8 mouse cellular contexts compared by ENCODE assay signal in genomic region chr8:10924526-10925199, GRCm38 (mm10).
DNase-seq lines count a peak whose midpoint lies in the region; ATAC-seq and TF ChIP-seq lines count a peak whose summit lies in the region.

No protein-coding gene starts in this region.

- no peaks in the 10 kb centered on the region for H3K36me3 ChIP-seq in heart, adult 2 months (ENCODE audit: control insufficient read depth, insufficient read depth, low read length)
- no peaks in the 10 kb centered on the region for H3K36me3 ChIP-seq in intestine, postnatal 0 days (ENCODE audit: control insufficient read depth, insufficient read depth)
- H3K36me3 ChIP-seq in neural tube, embryonic 11.5 days (ENCODE audit: control insufficient read depth, insufficient read depth, low read length), result no peaks in the 10 kb centered on the region

- TF ChIP-seq POLR2A in heart, adult 2 months (IDR thresholded peaks at IDR 0.05; ENCODE audit: insufficient read depth, low read depth, low read length), result peak; percentile 32; the same call in 1 of the 2 replicates

- intact Hi-C loops in heart, adult 2 months (cut with DNase I), result no loop called here

- no peak for TF ChIP-seq EP300 in heart, adult 2 months (IDR thresholded peaks at IDR 0.05; ENCODE audit: insufficient read depth, low read depth, low read length)

- DNase-seq in testis, postnatal 10 days (ENCODE audit: low spot score), result peak; percentile 66
- DNase-seq in testis, postnatal 14 days (ENCODE audit: low spot score), result no peak
- DNase-seq in c-Kit-positive CD71-positive TER-119-negative erythroid progenitor cells, embryonic 14.5 days (ENCODE audit: low read depth), result peak; percentile 37
- peak; percentile 66 to 71 for DNase-seq in heart, adult 2 months
- DNase-seq in lung, adult 18-20 months, result peak; percentile 77 to 83
- DNase-seq in neural tube, embryonic 11.5 days (ENCODE audit: low spot score), result peak; percentile 67
- DNase-seq in cerebellum, adult 9-10 months, result no peak

- TF ChIP-seq CTCF in heart, adult 2 months (IDR thresholded peaks at IDR 0.05), result no peak
- no peak for TF ChIP-seq CTCF in intestine, postnatal 0 days (IDR thresholded peaks at IDR 0.05; ENCODE audit: low read depth)

- 5% methylated on average over 20 of the region's 20 CpGs for WGBS in heart, adult 2 months
- WGBS in intestine, postnatal 0 days, result 15% methylated on average over 20 of the region's 20 CpGs
- under 1% methylated on average over 20 of the region's 20 CpGs for WGBS in neural tube, embryonic 11.5 days

- peak; percentile 16; the same call in 1 of the 2 replicates for ATAC-seq in intestine, postnatal 0 days
- peak; percentile 26; the same call in 1 of the 2 replicates for ATAC-seq in neural tube, embryonic 11.5 days (ENCODE audit: insufficient read depth, low FRiP score, low TSS enrichment)

- peak overlapping the region; percentile 40 for H3K4me2 ChIP-seq in intestine, postnatal 0 days (replicated peaks; ENCODE audit: low read depth)
- H3K4me2 ChIP-seq in neural tube, embryonic 11.5 days (ENCODE audit: low read depth), result peak overlapping the region; percentile 21; the same call in 1 of the 2 replicates

- no peaks in the 10 kb centered on the region for H3K79me2 ChIP-seq in heart, adult 2 months (replicated peaks; ENCODE audit: control insufficient read depth, insufficient read depth, low read length)

- H3K9ac ChIP-seq in heart, adult 2 months (ENCODE audit: low read depth, low read length), result no peak overlapping the region
- no peak overlapping the region for H3K9ac ChIP-seq in intestine, postnatal 0 days (ENCODE audit: low read depth, low read length)
- peak overlapping the region; percentile 41 for H3K9ac ChIP-seq in neural tube, embryonic 11.5 days (ENCODE audit: low read length)

- peaks cover 11% of the 10 kb centered on the region for H3K4me1 ChIP-seq in heart, adult 2 months (ENCODE audit: control insufficient read depth, insufficient read depth, low read length)
- H3K4me1 ChIP-seq in intestine, postnatal 0 days (replicated peaks; ENCODE audit: control insufficient read depth, insufficient read depth, low read length), result peaks cover 3% of the 10 kb centered on the region
- H3K4me1 ChIP-seq in neural tube, embryonic 11.5 days (ENCODE audit: control insufficient read depth, insufficient read depth, low read length), result peaks cover 43% of the 10 kb centered on the region

- H3K27ac ChIP-seq in heart, adult 2 months, result peak overlapping the region; percentile 47
- peak overlapping the region; percentile 28; the same call in 1 of the 2 replicates for H3K27ac ChIP-seq in intestine, postnatal 0 days (ENCODE audit: low read depth, low read length)
- H3K27ac ChIP-seq in neural tube, embryonic 11.5 days (ENCODE audit: low read depth, low read length), result peak overlapping the region; percentile 75

- H3K9me3 ChIP-seq in intestine, postnatal 0 days (ENCODE audit: control insufficient read depth), result no peaks in the 10 kb centered on the region
- H3K9me3 ChIP-seq in neural tube, embryonic 11.5 days (ENCODE audit: control insufficient read depth, low read length), result no peaks in the 10 kb centered on the region

- 0 out of 2 replicates have a peak overlapping the region, but pooled peaks have one; percentile 3 for H3K4me3 ChIP-seq in heart, adult 2 months
- H3K4me3 ChIP-seq in intestine, postnatal 0 days (ENCODE audit: low read depth, low read length), result 0 out of 2 replicates have a peak overlapping the region, but pooled peaks have one; percentile 7
- H3K4me3 ChIP-seq in neural tube, embryonic 11.5 days (ENCODE audit: low read depth, low read length), result no peak overlapping the region

- no peaks in the 10 kb centered on the region for H3K27me3 ChIP-seq in heart, adult 2 months (ENCODE audit: control insufficient read depth, insufficient read depth, low read length)
- no peaks in the 10 kb centered on the region; the same call in 1 of the 2 replicates for H3K27me3 ChIP-seq in intestine, postnatal 0 days (replicated peaks; ENCODE audit: control insufficient read depth, insufficient read depth, low read length)
- H3K27me3 ChIP-seq in neural tube, embryonic 11.5 days (ENCODE audit: control insufficient read depth, insufficient read depth, low read length), result peaks cover 2% of the 10 kb centered on the region; the same call in 1 of the 2 replicates

Comparison
In these comparisons a context has a peak if more than half of its experiments do, and no peak if none do; other contexts are left out.
1. DNase-seq: peak in testis, postnatal 10 days (single experiment), c-Kit-positive CD71-positive TER-119-negative erythroid progenitor cells, embryonic 14.5 days (single experiment), heart, adult 2 months (2 of 2), lung, adult 18-20 months (2 of 2) and neural tube, embryonic 11.5 days (single experiment); none in testis, postnatal 14 days (single experiment) and cerebellum, adult 9-10 months (single experiment).
2. Peak in every context shown above with its lines, with median percentiles within 50 percentile points of each other: H3K27ac ChIP-seq.